10 mouse cellular contexts compared by ENCODE assay signal in genomic region chr16:89517635-89518034, GRCm38 (mm10). TPM values are rescaled to one million over a fixed set of nuclear protein-coding genes. Genes with fewer than 3 reads are reported as not detected.
DNase-seq lines count a peak whose midpoint lies in the region; ATAC-seq and TF ChIP-seq lines count a peak whose summit lies in the region.
"Had no signal": no experiment of that assay in that cellular context is flagged by ENCODE, and none has a peak within 500 bp of the region (broad histone marks: within the 10 kb centered on the region; RNA-seq: fewer than 3 reads in every experiment).

No protein-coding gene starts in this region.

- no peaks in the 10 kb centered on the region for H3K4me1 ChIP-seq in neural tube, embryonic 12.5 days
- peaks cover 10% of the 10 kb centered on the region for H3K4me1 ChIP-seq in neural tube, embryonic 15.5 days
- no peaks in the 10 kb centered on the region for H3K4me1 ChIP-seq in liver, embryonic 14.5 days (replicated peaks; ENCODE audit: control insufficient read depth in 2 of 2, insufficient read depth in 2 of 2, low read length in 1 of 2)

- no peaks in the 10 kb centered on the region for H3K9me3 ChIP-seq in neural tube, embryonic 12.5 days
- H3K9me3 ChIP-seq in neural tube, embryonic 15.5 days (replicated peaks): no peaks in the 10 kb centered on the region
- H3K9me3 ChIP-seq in liver, embryonic 14.5 days (ENCODE audit: control insufficient read depth, low read length): no peaks in the 10 kb centered on the region

- H3K4me2 ChIP-seq in neural tube, embryonic 12.5 days (replicated peaks): no peak overlapping the region
- no peak overlapping the region for H3K4me2 ChIP-seq in neural tube, embryonic 15.5 days
- no peak overlapping the region for H3K4me2 ChIP-seq in liver, embryonic 14.5 days (ENCODE audit: low read depth)

- 64% methylated on average over 9 of the region's 9 CpGs for WGBS in neural tube, embryonic 12.5 days
- WGBS in neural tube, embryonic 15.5 days: 64% methylated on average over 9 of the region's 9 CpGs
- 44% methylated on average over 9 of the region's 9 CpGs for WGBS in liver, embryonic 14.5 days (ENCODE audit: insufficient replicate concordance)

- no peak overlapping the region for H3K4me3 ChIP-seq in neural tube, embryonic 12.5 days
- no peak overlapping the region for H3K4me3 ChIP-seq in neural tube, embryonic 15.5 days (replicated peaks)
- H3K4me3 ChIP-seq in liver, embryonic 14.5 days (ENCODE audit: insufficient read depth in 1 of 2, low read depth in 2 of 2, low read length in 2 of 2): no peak overlapping the region

- H3K27ac ChIP-seq in neural tube, embryonic 12.5 days: no peak overlapping the region
- H3K27ac ChIP-seq in neural tube, embryonic 15.5 days (replicated peaks): no peak overlapping the region
- no peak overlapping the region for H3K27ac ChIP-seq in liver, embryonic 14.5 days

- peak; percentile 68 for TF ChIP-seq CTCF in liver, embryonic 14.5 days (IDR thresholded peaks at IDR 0.05; ENCODE audit: low read depth)

- H3K36me3 ChIP-seq in neural tube, embryonic 12.5 days: no peaks in the 10 kb centered on the region
- H3K36me3 ChIP-seq in neural tube, embryonic 15.5 days: no peaks in the 10 kb centered on the region
- no peaks in the 10 kb centered on the region for H3K36me3 ChIP-seq in liver, embryonic 14.5 days (replicated peaks; ENCODE audit: control insufficient read depth, insufficient read depth, low read depth)

- no peak for TF ChIP-seq EP300 in liver, embryonic 14.5 days (IDR thresholded peaks at IDR 0.05; ENCODE audit: low read depth)

- no peaks in the 10 kb centered on the region for H3K27me3 ChIP-seq in neural tube, embryonic 12.5 days (replicated peaks)
- no peaks in the 10 kb centered on the region for H3K27me3 ChIP-seq in neural tube, embryonic 15.5 days (replicated peaks)
- H3K27me3 ChIP-seq in liver, embryonic 14.5 days (ENCODE audit: control insufficient read depth, insufficient read depth, low read length): no peaks in the 10 kb centered on the region

- H3K9ac ChIP-seq in neural tube, embryonic 12.5 days: no peak overlapping the region
- H3K9ac ChIP-seq in neural tube, embryonic 15.5 days (replicated peaks): no peak overlapping the region
- H3K9ac ChIP-seq in liver, embryonic 14.5 days (replicated peaks): no peak overlapping the region

- peak; percentile 26 to 35 for DNase-seq in cerebellum, adult 18-20 months
- DNase-seq in cerebellum, postnatal 25 days: peak; percentile 51 to 69
- no peak for DNase-seq in liver, embryonic 14.5 days (ENCODE audit: low read depth in 3 of 3, low spot score in 3 of 3)
- DNase-seq in testis, postnatal 14 days (ENCODE audit: low spot score): peak; percentile 40

- no peak for ATAC-seq in cerebellum, adult (ENCODE audit: insufficient number of reproducible peaks, low FRiP score, low TSS enrichment)
- ATAC-seq in neural tube, embryonic 12.5 days (ENCODE audit: low FRiP score, low read depth): peak; percentile 67; the same call in 1 of the 2 replicates
- no peak for ATAC-seq in neural tube, embryonic 15.5 days (ENCODE audit: low FRiP score)
- peak; percentile 48 to 75; a peak in 3 of 4 replicates for ATAC-seq in hematopoietic stem cell, adult 5-6 weeks (replicated peaks in 1 of 2; ENCODE audit: insufficient read depth in 1 of 2, low FRiP score in 2 of 2, low TSS enrichment in 1 of 2, low read depth in 1 of 2, poor library complexity in 2 of 2, severe bottlenecking in 2 of 2)
- no peak for ATAC-seq in liver, embryonic 14.5 days (ENCODE audit: insufficient read depth)

RNA-seq across cellular contexts. Expression of gene Krtap7-1, which starts 9.5 kb away (rescaled TPM):
- polyA plus RNA-seq in neural tube, embryonic 12.5 days (2016; fragmentation: Nextera tagmentation; extraction: Ambion mirVana): not detected in 2 replicates
- polyA plus RNA-seq in neural tube, embryonic 15.5 days (2015; fragmentation: Nextera tagmentation; extraction: Ambion mirVana): not detected in 2 replicates
- not detected in 2 replicates for total RNA-seq in hematopoietic stem cell, adult 5-6 weeks (2017)
- not detected in 2 replicates for polyA plus RNA-seq in liver, embryonic 14.5 days (2012; rRNA removed)
- not detected in 2 replicates for polyA plus RNA-seq in liver, embryonic 14.5 days (2014; fragmentation: Nextera tagmentation; extraction: Ambion mirVana)
- polyA plus RNA-seq: lung, embryonic 16.5 days had no signal

RNA-seq across cellular contexts. Expression of gene Krtap8-1, which starts 29.9 kb away (rescaled TPM):
- polyA plus RNA-seq in neural tube, embryonic 12.5 days (2016; fragmentation: Nextera tagmentation; extraction: Ambion mirVana): not detected in 2 replicates
- not detected in 2 replicates for polyA plus RNA-seq in neural tube, embryonic 15.5 days (2015; fragmentation: Nextera tagmentation; extraction: Ambion mirVana)
- not detected in 2 replicates for total RNA-seq in hematopoietic stem cell, adult 5-6 weeks (2017)
- not detected in 2 replicates for polyA plus RNA-seq in liver, embryonic 14.5 days (2012; rRNA removed)
- polyA plus RNA-seq in liver, embryonic 14.5 days (2014; fragmentation: Nextera tagmentation; extraction: Ambion mirVana): not detected in 2 replicates
- polyA plus RNA-seq: frontal cortex, adult 2 months; lung, embryonic 16.5 days had no signal

RNA-seq across cellular contexts. Expression of gene Krtap11-1, which starts 53.3 kb away (rescaled TPM):
- not detected in 2 replicates for polyA plus RNA-seq in neural tube, embryonic 12.5 days (2016; fragmentation: Nextera tagmentation; extraction: Ambion mirVana)
- not detected in 2 replicates for polyA plus RNA-seq in neural tube, embryonic 15.5 days (2015; fragmentation: Nextera tagmentation; extraction: Ambion mirVana)
- total RNA-seq in hematopoietic stem cell, adult 5-6 weeks (2017): not detected in 2 replicates
- polyA plus RNA-seq in liver, embryonic 14.5 days (2012; rRNA removed): not detected in 2 replicates
- not detected in 2 replicates for polyA plus RNA-seq in liver, embryonic 14.5 days (2014; fragmentation: Nextera tagmentation; extraction: Ambion mirVana)
- polyA plus RNA-seq: frontal cortex, adult 2 months; lung, embryonic 16.5 days had no signal

Comparison
In these comparisons a context has a peak if more than half of its experiments do, and no peak if none do; other contexts are left out.
1. ATAC-seq: peak in neural tube, embryonic 12.5 days (single experiment) and hematopoietic stem cell, adult 5-6 weeks (2 of 2); none in cerebellum, adult (single experiment), neural tube, embryonic 15.5 days (single experiment) and liver, embryonic 14.5 days (single experiment).
2. DNase-seq: peak in cerebellum, adult 18-20 months (2 of 2), cerebellum, postnatal 25 days (2 of 2) and testis, postnatal 14 days (single experiment); none in liver, embryonic 14.5 days (0 of 3).